ENCODE assay signal across 6 mouse cellular contexts in genomic region chr5:99216588-99217152, GRCm38 (mm10).
DNase-seq lines count a peak whose midpoint lies in the region; ATAC-seq and TF ChIP-seq lines count a peak whose summit lies in the region.
"Not testable (repeated sequence)": the region's sequence is repeated elsewhere in the genome, so short reads cannot be mapped to it uniquely, and the experiment has no call there.

No protein-coding gene starts in this region.

- TF ChIP-seq CTCF in layer of hippocampus, adult 2 months (conservative IDR thresholded peaks at IDR 0.05) = not testable (repeated sequence)

- not testable (repeated sequence) for H3K27ac ChIP-seq in embryonic facial prominence, embryonic 12.5 days; liver, embryonic 15.5 days (replicated peaks); midbrain, embryonic 13.5 days; neural tube, embryonic 12.5 days
- H3K27ac ChIP-seq in forebrain, embryonic 16.5 days (ENCODE audit: low read length) = peak overlapping the region; percentile 19; the same call in 1 of the 2 replicates
- H3K27ac ChIP-seq in layer of hippocampus, adult 2 months = peak overlapping the region; percentile 65

- H3K9me3 ChIP-seq in embryonic facial prominence, embryonic 12.5 days; forebrain, embryonic 16.5 days (ENCODE audit: control insufficient read depth, low read length); liver, embryonic 15.5 days (replicated peaks); midbrain, embryonic 13.5 days; neural tube, embryonic 12.5 days: not testable (repeated sequence)

- ATAC-seq in embryonic facial prominence, embryonic 12.5 days (ENCODE audit: insufficient number of reproducible peaks, insufficient read depth, low FRiP score, low TSS enrichment) = 0 out of 2 replicates have a peak, but pooled peaks have one; percentile 52
- ATAC-seq in forebrain, embryonic 16.5 days = 0 out of 2 replicates have a peak, but pooled peaks have one; percentile 3
- ATAC-seq in liver, embryonic 15.5 days (ENCODE audit: insufficient read depth) = peak; percentile 22; the same call in 1 of the 2 replicates
- ATAC-seq in midbrain, embryonic 13.5 days = 0 out of 2 replicates have a peak, but pooled peaks have one; percentile 45
- ATAC-seq in neural tube, embryonic 12.5 days (ENCODE audit: low FRiP score, low read depth) = 0 out of 2 replicates have a peak, but pooled peaks have one; percentile 29

- not testable (repeated sequence) for H3K27me3 ChIP-seq in embryonic facial prominence, embryonic 12.5 days; forebrain, embryonic 16.5 days (replicated peaks; ENCODE audit: control insufficient read depth, insufficient read depth, low read length); liver, embryonic 15.5 days; midbrain, embryonic 13.5 days; neural tube, embryonic 12.5 days (replicated peaks)

- H3K4me3 ChIP-seq in embryonic facial prominence, embryonic 12.5 days; forebrain, embryonic 16.5 days (replicated peaks; ENCODE audit: low read length); layer of hippocampus, adult 2 months; liver, embryonic 15.5 days (replicated peaks); midbrain, embryonic 13.5 days (replicated peaks); neural tube, embryonic 12.5 days: not testable (repeated sequence)

- 88% methylated on average over 1 of the region's 1 CpGs for WGBS in embryonic facial prominence, embryonic 12.5 days
- 100% methylated on average over 1 of the region's 1 CpGs for WGBS in forebrain, embryonic 16.5 days
- WGBS in liver, embryonic 15.5 days (ENCODE audit: insufficient replicate concordance) = 90% methylated on average over 1 of the region's 1 CpGs
- 100% methylated on average over 1 of the region's 1 CpGs for WGBS in midbrain, embryonic 13.5 days
- WGBS in neural tube, embryonic 12.5 days = 96% methylated on average over 1 of the region's 1 CpGs

- H3K4me1 ChIP-seq in embryonic facial prominence, embryonic 12.5 days; forebrain, embryonic 16.5 days (replicated peaks; ENCODE audit: control insufficient read depth, insufficient read depth, low read length); liver, embryonic 15.5 days (replicated peaks); midbrain, embryonic 13.5 days (replicated peaks); neural tube, embryonic 12.5 days: not testable (repeated sequence)

- peaks cover 37% of the 10 kb centered on the region for H3K36me3 ChIP-seq in embryonic facial prominence, embryonic 12.5 days
- peaks cover 37% of the 10 kb centered on the region for H3K36me3 ChIP-seq in forebrain, embryonic 16.5 days (ENCODE audit: control insufficient read depth, insufficient read depth)
- H3K36me3 ChIP-seq in liver, embryonic 15.5 days (replicated peaks) = peaks cover 30% of the 10 kb centered on the region
- H3K36me3 ChIP-seq in midbrain, embryonic 13.5 days = peaks cover 52% of the 10 kb centered on the region
- peaks cover 38% of the 10 kb centered on the region for H3K36me3 ChIP-seq in neural tube, embryonic 12.5 days

- not testable (repeated sequence) for DNase-seq in layer of hippocampus, adult 2 months (ENCODE audit: low spot score in 2 of 2)

- H3K4me2 ChIP-seq in embryonic facial prominence, embryonic 12.5 days (replicated peaks); forebrain, embryonic 16.5 days (ENCODE audit: low read length); liver, embryonic 15.5 days; midbrain, embryonic 13.5 days (replicated peaks); neural tube, embryonic 12.5 days (replicated peaks): not testable (repeated sequence)

- not testable (repeated sequence) for H3K9ac ChIP-seq in embryonic facial prominence, embryonic 12.5 days; forebrain, embryonic 16.5 days (replicated peaks; ENCODE audit: low read depth, low read length); liver, embryonic 15.5 days; midbrain, embryonic 13.5 days (replicated peaks); neural tube, embryonic 12.5 days
